Mouse (Mus musculus) cerebellum, adult 8-10 months (tissue): ENCODE results near the gene Mst1r.
A peak's percentile ranks its signal among the peaks of the same experiment; 100 is the strongest.

Experiments
- DNase-seq: peaks from one replicate; pipeline ENCODE4 v3.0.0; 2022

Mst1r gene

DNA sequence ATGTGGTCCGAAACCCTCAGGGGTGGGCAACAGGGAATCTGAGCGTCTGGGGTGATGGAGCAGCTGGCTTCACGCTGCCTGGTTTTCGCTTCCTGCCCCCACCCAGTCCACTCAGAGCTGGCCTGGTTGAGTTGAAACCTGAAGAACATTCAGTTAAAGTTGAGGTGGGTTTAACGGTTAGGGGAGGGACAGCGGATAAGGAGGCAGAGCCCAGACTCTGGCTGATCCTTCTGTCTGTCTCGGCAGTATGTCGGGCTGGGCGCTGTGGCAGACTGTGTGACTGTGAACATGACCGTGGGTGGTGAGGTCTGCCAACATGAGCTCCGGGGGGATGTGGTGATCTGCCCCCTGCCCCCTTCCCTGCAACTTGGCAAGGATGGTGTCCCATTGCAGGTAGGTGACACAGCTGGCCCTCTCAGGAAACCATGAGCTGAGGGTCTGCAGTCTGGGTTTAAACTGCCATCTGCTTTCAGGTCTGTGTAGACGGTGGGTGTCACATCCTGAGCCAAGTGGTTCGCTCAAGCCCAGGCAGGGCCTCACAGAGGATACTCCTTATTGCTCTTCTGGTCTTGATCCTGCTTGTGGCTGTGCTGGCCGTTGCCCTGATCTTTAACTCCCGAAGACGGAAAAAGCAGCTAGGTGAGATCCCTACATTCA is 8.2 kb downstream of the Mst1r start:
- no peak for DNase-seq

GRCm38 (mm10) chr9:107917895-107918608 is 11.4 kb downstream of the Mst1r start:
- DNase-seq = no peak

GRCm38 (mm10) chr9:107918884-107919283 is 12.2 kb downstream of the Mst1r start:
- no peak for DNase-seq

DNA sequence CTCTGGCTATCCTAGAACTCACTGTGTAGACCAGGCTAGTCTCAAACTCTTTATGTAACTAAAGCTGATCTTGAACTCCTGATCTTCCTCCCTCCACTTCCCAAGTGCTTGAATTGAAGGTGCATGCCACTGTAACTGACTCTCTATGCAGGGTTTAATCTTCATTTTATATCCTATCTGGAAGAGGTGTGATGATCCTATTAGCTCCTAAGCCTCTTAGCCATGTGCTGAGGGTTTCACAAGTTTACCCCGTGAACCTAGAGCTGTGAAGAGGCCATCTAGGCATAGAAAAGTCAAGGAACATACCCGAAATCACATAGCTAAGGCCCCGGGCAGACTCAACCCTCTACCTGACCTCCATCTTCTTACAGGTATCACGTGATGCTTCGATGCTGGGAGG is 12.8 kb downstream of the Mst1r start:
- DNase-seq = no peak

DNA sequence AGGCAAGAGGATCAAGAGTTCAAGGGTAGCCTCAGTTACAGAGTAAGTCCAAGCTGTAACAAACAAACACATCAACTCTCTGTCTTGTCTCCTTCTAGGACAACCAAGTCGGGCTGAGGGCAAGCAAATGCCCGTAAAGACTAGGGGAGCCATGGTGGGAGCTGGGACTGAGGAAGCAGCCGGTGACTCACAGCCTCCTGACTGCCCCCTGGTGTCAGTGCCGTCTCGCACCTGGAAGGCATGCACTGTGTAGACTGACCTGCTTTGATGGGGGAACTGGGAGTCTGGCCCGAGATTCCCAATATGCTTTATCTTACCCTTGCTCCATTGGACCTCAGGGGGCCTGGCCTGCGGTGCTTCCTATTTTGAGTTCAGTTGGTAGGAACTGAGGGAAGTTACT is 16.3 kb downstream of the Mst1r start:
- no peak for DNase-seq

DNA sequence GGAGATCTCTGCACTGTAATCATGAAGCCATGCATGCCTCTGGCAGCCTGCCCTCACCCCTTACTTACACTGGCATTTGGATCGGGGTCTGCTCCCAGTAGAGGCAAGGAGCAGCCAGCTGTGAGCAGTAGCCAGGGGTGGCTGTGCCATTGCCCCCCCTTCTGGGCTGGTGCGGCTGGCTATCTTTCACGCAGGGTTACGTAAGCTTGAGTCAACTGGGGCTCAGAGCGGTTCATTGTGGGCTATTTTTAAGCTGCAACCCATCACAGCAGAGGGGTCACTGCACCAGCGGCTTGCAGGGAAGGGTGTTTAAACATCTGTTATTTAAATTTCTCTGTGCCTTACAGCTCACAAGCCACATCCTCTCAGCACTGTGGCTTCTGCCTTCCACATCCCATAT is 17.3 kb downstream of the Mst1r start:
- DNase-seq = no peak

- no peak for DNase-seq
These were observed 18.6 kb downstream of the Mst1r start for GRCm38 (mm10) chr9:107925251-107925650.

DNA sequence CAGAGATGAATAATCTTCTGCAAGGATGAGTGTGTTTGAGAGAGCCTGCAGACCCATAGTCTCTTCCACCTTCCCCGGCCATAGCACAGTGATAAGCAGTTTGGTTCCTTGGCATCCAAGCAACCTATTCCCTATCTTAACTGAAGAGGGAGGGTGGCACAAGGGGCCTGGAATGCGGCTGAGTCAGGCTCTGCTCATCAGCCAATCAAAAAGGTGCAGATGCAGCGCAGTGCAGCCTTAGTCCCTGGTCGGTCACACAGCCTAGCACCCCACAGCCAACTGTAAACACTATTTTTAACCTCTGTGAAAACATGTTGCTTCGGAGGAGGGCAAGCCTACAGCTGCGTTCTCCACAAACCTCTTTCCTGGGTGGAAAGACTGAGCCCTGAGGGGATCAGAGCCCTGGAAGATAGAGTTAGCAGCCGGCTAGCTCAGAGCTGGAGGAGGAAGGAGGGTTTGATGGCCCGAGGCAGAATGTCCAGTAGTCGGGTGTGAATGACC is 20.3 kb downstream of the Mst1r start:
- no peak for DNase-seq

- no peak for DNase-seq
These were observed 21.1 kb downstream of the Mst1r start for GRCm38 (mm10) chr9:107927749-107928148.

DNA sequence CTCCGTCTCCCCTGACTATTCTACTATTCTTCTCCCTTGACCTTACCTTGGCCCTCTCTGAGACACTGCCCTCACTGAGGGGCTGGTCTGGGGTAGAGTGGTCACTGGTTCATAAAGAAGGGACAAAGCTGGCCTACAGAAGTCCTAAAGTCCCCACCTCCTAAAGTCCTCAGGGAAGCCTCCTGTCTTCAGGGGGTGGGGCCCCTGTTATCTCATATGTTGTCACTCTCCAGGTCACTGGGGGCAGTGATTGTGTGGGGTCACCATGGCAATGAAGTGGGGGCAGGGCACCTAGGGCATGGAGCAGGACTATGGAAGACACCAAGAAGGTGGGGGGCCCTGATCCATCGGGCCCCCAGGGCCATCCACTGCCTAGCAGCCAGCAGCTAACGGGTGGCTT is 21.5 kb downstream of the Mst1r start, which contains the start of gene Actl11:
Gene Actl11 (plus strand): TSS at position 301 of the 400 bp plus-strand sequence.
- no peak for DNase-seq

DNA sequence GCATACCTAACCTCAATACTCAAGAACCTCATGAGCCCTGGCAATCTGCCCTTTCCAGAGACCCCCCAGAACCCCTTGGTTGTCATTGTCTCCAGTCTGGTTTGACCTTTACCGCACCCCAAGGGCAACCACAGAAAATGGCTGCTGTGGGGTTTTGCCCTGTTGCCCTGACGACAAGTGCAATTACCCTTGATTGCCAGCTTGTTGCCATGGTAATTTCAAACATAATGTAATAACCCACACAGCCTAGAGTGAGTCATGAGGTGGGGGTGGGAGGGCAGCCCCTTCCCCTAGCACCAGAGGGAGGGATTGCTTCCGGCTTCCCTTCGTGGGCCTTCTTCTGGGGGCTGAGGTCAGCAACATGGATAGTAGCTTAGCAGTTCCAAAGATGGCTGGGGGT is 25.5 kb downstream of the Mst1r start:
- no peak for DNase-seq

DNA sequence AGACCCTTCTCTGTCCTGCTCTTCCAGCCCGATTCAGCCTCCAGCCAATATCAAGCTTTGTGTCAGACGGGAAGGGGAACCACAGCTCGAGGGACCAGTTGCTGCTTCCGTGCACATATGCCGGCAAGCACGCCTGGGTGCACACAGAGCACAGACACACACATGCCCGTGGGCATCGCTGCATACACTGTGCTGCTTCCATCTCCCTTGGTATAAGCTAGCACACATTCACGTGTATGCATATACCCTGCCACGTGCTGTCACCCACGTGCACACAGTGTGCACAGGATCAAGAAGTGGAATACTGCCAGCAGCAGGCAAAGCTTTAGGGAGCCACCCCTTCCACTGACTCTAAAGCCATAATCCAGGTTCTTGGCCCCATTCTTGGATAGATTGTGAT is 27.5 kb downstream of the Mst1r start:
- DNase-seq = no peak

- DNase-seq = no peak
These were observed 28.7 kb downstream of the Mst1r start, which contains the start of gene Camkv for GRCm38 (mm10) chr9:107935374-107935773. TSS of gene Camkv (plus strand) at chr9:107935674.

DNA sequence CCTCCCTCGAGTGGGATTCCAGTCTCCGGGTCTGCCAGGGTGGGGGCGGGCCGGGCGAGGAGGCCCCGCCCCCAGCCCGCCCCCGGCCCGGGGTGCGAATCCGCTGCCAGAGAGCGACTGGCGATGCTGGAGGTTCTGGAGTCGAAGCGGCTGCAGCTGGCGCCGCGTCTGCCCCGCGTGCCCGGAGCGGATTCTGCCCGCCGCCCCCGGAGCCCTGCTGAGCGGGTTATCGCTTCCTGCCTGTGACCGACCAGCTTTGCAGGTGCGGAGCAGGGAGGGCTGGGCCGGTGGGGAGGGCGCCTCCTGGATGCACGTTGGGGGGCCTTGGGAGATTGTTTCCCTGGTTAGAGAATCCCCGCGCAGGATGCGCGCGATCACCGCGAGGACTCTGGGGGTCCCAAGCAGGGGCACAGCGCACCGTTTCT is 29.1 kb downstream of the Mst1r start:
- no peak for DNase-seq

GRCm38 (mm10) chr9:107936215-107936822 is 29.6 kb downstream of the Mst1r start:
- DNase-seq = no peak

- no peak for DNase-seq
These were observed 30.2 kb downstream of the Mst1r start for GRCm38 (mm10) chr9:107936831-107937230.

- peak; percentile 41 for DNase-seq
These were observed 40.8 kb downstream of the Mst1r start for GRCm38 (mm10) chr9:107947241-107948194.

- no peak for DNase-seq
These were observed 42.7 kb downstream of the Mst1r start for GRCm38 (mm10) chr9:107949184-107949921.

DNA sequence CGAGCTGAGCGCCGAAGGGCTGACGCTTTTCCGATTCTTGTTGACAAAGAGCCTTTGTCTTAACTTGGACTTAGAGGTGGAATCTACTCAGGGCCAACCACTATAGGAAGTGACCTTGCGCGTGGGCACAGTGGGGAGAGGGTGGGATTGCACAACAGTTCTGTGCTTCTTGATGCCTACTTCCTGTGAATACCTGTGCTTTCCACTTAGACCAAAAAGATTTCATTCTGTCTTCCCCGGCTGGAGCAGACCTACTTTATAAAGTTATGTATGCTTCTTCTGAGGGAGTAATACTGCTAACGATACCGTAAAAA is 43.2 kb downstream of the Mst1r start, which contains the start of gene Traip:
Gene Traip (plus strand): TSS at position 215 of the 314 bp plus-strand sequence.
- no peak for DNase-seq

GRCm38 (mm10) chr9:107950460-107951355 is 44.0 kb downstream of the Mst1r start:
- peak; percentile 87 for DNase-seq
